Mouse (Mus musculus) gastrocnemius, postnatal 14 days (tissue): ENCODE results near the gene Trim26. TPM values are rescaled to one million over a fixed set of nuclear protein-coding genes. Genes with fewer than 3 reads are reported as not detected.
"Not testable (repeated sequence)": the region's sequence is repeated elsewhere in the genome, so short reads cannot be mapped to it uniquely, and the experiment has no call there.

ENCODE experiments used
- DNase-seq: peaks from one replicate; pipeline ENCODE4 v3.0.0; 2021; ENCODE audit warnings: mixed read lengths
- intact Hi-C: fragments of 180-260 bp; cut with DNase I; formaldehyde crosslinking; loops from one replicate; pipeline ENCODE4 v1.15.1; 2025; ENCODE audit warnings: low total_unique reads
- long read RNA-seq, 2 experiments: library from polyadenylated mRNA; stranded (forward); transcript quantifications; one replicate each; pipeline ENCODE4 v2.0.0; 2021
- total RNA-seq, 2 experiments: library from RNA; stranded (reverse); gene quantifications; 2 replicates each; pipeline ENCODE4 v1.2.3; 2021

Gene Trim26
- 10 to 100 TPM; 14.7 to 15.7 TPM for total RNA-seq
- long read RNA-seq, experiment 1, partial matches to known transcripts = 1 of 6 reads
- long read RNA-seq, experiment 1, other reads (novel, unspliced or antisense) = 5 of 6 reads
- long read RNA-seq, experiment 2, partial matches to known transcripts = 1 of 2 reads
- long read RNA-seq, experiment 2, other reads (novel, unspliced or antisense) = 1 of 2 reads

GRCm38 (mm10) chr17:36836874-36837647 is at the start of gene Trim26:
Gene Trim26, plus strand, starts transcription at chr17:36837134.
- DNase-seq = peak; percentile 97
- intact Hi-C loops = no loop called here

- intact Hi-C loops = loop anchor here (5.0 kb wide), 1 partner anchor 431 kb away; no protein-coding TSS in a partner anchor
- no peak for DNase-seq
Measured at GRCm38 (mm10) chr17:36788351-36788750, 48.6 kb upstream of the Trim26 start.

DNA sequence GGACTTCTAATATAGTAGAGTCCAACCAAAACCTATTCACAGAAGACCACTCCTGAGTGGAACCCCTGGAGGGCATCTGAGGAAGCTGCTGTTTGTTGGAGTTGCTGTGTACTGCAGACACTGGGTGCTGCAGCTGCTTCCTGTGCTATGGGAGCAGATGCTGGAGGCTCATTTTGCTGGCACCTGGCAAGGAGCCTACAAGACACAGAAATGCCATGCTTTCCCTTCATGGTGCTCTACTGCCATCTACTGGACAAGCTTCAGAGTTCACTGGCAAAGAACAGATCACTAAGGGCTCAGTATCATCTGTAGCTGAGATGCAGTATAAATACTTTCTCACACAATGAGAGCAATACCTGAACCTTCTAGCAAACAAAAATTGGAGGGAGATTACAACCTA is 48.1 kb upstream of the Trim26 start:
- intact Hi-C loops = loop anchor here (5.0 kb wide), 1 partner anchor 432 kb away; no protein-coding TSS in a partner anchor
- peak; percentile 52 for DNase-seq

DNA sequence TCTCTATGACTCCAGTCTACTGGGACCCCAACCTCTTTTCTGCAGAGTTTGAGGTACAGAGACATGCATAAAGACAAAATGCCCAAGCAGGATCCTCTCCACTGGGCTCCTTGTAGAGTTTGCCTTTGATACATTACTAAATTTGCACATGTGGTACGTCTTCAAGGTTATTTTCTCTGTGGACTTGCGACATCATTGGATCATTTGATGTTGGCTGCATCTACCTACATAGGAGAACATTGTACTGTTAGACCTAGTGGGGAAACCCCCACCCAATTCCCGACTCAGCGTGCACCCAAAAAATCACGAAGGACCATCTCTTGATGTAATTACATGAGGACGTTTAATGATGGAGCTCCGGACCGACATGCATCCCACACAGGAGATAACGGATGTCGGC is 37.4 kb upstream of the Trim26 start:
- intact Hi-C loops = no loop called here
- DNase-seq = no peak

DNA sequence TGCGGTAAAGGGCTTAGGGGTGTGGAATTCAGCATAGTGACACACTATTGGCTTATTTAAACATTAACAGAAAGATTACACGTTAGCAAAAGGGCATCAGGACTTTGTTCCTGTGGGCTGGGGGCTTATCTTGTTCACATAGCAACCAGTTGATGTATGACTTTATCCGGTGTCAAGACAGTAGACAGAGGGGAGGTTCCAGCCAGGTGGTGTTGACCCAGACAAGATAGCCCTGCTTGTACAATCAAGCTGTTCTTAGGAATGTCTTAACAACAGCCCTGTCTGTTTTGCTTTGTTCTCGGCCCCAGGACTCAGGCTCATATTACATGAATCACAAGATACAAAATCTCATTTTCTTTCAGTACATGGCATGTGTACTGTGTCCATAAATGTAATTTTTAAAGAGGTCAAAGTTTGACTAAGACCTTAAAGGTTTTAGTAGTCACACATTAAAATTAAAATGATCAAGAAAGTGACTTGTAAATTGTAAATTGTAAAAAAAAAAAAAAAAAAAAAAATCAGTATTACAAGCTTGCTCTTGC is 36.9 kb upstream of the Trim26 start:
- intact Hi-C loops, DNase-seq: not testable (repeated sequence)

DNA sequence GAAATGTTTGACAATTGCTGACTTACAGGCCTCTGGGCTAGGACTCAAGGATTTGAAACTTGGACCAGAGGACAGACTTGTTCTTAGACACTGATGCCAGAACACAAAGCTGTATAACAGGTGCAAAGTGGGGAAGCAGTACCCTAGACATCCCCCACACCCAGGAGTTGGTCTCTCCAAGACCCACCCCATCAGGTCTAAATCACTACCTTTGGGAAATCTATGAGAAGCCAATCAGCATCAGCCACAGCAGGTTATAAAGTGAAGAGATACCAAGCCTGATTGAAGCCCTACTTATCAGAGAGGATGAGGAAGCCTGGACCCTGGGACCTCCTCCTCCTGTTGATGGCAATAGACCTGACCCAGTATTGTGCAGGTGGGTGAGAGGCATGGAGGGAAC is 25.1 kb upstream of the Trim26 start, which contains the start of gene H2-M10.6:
Gene H2-M10.6, plus strand, starts transcription at position 301 of the 400 bp plus-strand sequence.
- intact Hi-C loops = no loop called here
- DNase-seq = no peak

GRCm38 (mm10) chr17:36824005-36824404 is 12.9 kb upstream of the Trim26 start:
- peak; percentile 33 for DNase-seq
- intact Hi-C loops = no loop called here

DNA sequence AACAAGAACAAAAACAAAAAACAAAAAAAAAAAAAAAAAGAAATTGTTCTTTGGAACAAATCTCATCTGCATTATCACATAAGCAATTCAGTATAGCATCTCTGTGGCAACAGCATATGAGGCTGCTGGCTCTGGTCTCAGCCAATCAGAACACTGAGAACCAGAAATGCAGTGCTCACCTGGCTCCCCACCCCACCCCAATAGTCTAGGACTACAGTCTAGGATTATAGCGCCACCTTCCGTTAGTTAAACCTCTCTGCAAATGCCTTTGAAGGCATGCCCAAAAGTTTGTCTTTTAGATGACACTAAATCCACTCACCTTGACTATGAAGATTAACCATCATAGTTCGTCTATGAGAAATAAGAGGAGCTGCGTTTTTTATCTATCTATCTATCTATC is 11.4 kb upstream of the Trim26 start:
- intact Hi-C loops = no loop called here

GRCm38 (mm10) chr17:36826002-36826401 is 10.9 kb upstream of the Trim26 start:
- peak; percentile 89 for DNase-seq
- intact Hi-C loops = not testable (repeated sequence)

More for the DNA sequence above, 11.4 kb upstream of the Trim26 start:
- no peak for DNase-seq

- DNase-seq = no peak
- intact Hi-C loops = no loop called here
Measured at GRCm38 (mm10) chr17:36828488-36828887, 8.4 kb upstream of the Trim26 start.

DNA sequence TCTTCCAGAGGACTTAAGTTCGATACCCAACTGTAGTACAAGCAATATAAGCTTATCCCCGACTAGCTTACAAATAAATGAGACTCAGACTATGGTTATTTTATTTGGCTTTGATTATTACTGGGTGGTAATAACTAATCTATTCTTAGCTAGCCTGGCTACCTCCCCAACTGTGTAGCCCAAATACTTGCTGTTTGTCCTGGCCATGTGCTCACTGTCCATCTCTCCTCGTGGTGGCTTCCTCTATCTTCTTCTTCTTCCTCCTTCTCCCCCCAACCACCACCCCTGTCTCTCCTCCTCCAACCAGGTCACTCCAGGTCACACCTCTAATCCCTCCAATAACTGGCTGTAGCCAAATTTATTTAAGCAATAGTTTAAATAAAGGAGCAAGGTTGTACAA is 6.5 kb upstream of the Trim26 start:
- intact Hi-C loops = no loop called here
- DNase-seq = no peak

GRCm38 (mm10) chr17:36832694-36833093 is 4.2 kb upstream of the Trim26 start:
- intact Hi-C loops = no loop called here
- DNase-seq = no peak

GRCm38 (mm10) chr17:36835591-36836426 is 1.1 kb upstream of the Trim26 start:
- intact Hi-C loops = no loop called here
- DNase-seq = peak; percentile 73

- intact Hi-C loops = no loop called here
- DNase-seq = no peak
Measured at GRCm38 (mm10) chr17:36836427-36836812, 514 bp upstream of the Trim26 start.

DNA sequence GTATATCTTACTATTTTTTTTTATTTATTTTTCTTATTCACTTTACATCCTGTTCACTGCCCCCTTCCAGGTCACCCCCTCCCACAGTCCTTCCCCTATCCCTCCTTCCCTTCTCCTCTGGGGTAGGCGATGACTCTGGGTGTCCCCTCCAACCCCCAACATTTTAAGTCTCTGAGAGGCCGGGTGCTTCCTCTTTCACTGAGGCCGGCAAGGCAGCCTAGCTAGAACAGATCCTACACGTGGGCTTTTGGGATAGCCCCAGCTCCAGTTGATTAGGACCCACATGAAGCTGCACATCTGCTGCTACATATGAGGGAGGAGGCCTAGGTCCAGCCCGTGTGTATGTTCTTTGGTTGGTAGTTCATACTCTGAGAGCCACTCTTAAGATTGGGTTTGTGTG is 2.1 kb downstream of the Trim26 start:
- intact Hi-C loops = no loop called here
- no peak for DNase-seq

GRCm38 (mm10) chr17:36839931-36840330 is 3.0 kb downstream of the Trim26 start:
- no peak for DNase-seq
- intact Hi-C loops = no loop called here

DNA sequence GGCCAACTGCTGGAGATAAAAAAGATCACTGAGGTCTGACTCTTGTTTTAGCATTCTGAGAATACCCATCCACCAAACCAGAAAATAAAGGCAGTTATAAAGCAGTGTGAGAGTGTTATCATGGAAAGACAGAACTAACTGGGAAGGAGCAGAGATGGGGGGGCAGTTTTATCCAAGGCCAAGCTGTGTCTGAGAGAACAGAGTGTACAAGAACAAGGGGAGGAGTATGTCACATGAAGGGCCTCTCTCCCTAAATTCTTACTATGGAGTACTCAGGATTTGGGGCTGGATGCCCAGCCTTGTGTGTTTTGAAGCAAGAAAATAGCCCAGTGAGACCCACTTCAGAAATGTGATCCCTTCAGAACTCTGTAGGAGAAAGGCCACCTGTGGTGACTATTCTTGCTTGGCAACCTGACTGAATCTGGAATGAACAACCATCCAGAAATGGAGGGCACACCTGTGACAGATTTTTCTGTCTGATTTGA is 4.1 kb downstream of the Trim26 start:
- no peak for DNase-seq
- intact Hi-C loops = no loop called here

GRCm38 (mm10) chr17:36843696-36844095 is 6.8 kb downstream of the Trim26 start:
- intact Hi-C loops = no loop called here
- no peak for DNase-seq

DNA sequence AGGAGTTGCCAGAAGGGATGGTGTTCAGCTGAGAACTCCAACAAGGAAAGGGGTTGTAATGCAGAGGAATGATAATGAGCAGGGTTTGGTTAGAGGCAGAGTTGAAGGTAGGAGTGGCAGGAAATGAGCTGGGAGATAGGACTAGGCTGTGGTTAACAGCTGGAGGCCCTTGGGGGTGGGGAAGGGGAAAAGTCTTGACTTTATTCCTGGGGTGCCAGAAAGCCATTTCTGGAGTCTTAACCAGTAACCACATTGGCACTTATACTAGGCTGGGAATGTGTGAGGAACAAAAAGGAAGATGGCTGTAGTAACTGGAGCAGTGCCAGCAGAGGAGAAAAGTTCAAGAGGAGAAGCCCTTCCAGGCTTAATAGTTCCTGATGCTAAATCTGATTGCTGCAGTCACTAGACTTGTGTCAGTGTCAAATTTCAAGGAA is 7.4 kb downstream of the Trim26 start:
- no peak for DNase-seq
- intact Hi-C loops = no loop called here

GRCm38 (mm10) chr17:36844725-36845124 is 7.8 kb downstream of the Trim26 start:
- no peak for DNase-seq
- intact Hi-C loops = no loop called here
